Mouse (Mus musculus): ENCODE data around the gene Ano4.

DNA sequence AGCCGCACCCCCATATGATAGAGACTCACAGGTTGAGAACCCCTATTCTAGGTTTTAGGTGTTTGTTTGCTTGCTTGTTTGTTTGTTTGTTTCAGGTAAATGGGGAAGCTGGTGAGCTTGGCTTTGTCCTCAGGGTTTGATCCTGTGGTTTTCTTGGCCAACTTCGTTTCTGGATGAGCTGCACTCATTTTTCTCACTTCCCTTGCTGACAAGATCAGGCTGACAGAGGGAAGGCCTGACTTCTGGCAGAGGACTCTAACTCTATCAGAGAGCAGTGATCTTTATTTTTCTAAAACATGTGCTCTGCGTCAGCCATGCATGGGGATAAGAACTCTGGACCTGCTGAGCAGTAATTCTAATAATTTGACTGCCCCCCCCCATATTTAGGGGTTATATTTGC, 14.4 kb upstream of the Ano4 start:
- TF ChIP-seq MAFK (IDR thresholded peaks at IDR 0.05; ENCODE audit: insufficient read depth, low read depth, low read length) (no peak), ZC3H11A (IDR thresholded peaks at IDR 0.05; ENCODE audit: borderline replicate concordance, low read depth, low read length) (no peak), CHD2 (IDR thresholded peaks at IDR 0.05; ENCODE audit: low read depth, low read length) (no peak), ZNF384 (IDR thresholded peaks at IDR 0.05; ENCODE audit: low read depth, low read length) (no peak), HCFC1 (IDR thresholded peaks at IDR 0.05; ENCODE audit: borderline replicate concordance, insufficient read depth, low read length) (no peak)
